Mouse (Mus musculus) liver, postnatal 0 days (tissue): ENCODE data around the gene Cnnm3.

Experiments
- CTCF ChIP-seq: sonication (generic); IDR thresholded peaks from 2 replicates; pipeline ENCODE4 v1.5.1; 2016; ENCODE audit warnings: antibody characterized with exemption, low read depth
- EP300 ChIP-seq: IDR thresholded peaks from 2 replicates; pipeline ENCODE4 v1.6.1; 2016; ENCODE audit warnings: antibody characterized with exemption, low read depth, mild to moderate bottlenecking

GRCm38 (mm10) chr1:36568776-36569175, 57.1 kb downstream of the Cnnm3 start:
- TF ChIP-seq CTCF (no peak), EP300 (no peak)
